Mouse (Mus musculus): ENCODE measurements around the gene Lamb1.
A peak's percentile ranks its signal among the peaks of the same experiment; 100 is the strongest.

Gene Lamb1

DNA sequence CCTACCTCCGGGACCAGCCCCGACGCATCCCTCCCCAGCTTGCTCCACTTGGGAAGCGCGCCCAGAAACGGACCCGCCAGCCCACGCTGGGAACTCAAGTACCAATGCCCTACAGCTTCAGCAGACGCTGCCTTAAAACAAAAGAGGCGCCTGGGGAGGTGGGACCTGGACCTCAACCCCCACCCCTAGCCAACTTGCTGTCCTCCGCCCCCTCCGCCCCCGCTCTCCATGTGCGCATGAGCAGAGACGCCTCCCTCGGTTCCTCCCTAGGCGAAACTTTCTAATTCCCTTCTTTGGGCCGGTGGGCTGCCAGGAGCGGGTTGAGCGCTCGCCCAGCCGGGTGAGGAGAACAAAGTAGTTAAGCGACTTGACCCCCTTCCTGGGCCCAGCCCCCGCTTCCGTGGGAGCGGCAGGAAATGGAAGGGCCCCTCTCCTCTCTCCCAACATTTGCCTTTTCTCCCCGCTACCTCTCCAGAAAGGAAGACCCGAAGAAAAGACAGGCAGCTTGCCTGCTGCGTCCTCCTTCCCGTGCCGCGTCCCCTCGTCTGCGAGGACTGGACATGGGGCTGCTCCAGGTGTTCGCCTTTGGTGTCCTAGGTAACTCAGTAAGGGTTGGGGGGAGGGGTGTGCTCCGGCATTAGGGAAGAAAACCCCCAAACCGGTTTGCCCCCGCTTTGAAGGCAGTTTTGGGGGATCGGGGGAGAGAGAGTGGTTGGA, at the start of gene Lamb1:
TSS of gene Lamb1 (plus strand) at position 230 of the 717 bp plus-strand sequence.
- peak; percentile 80 for DNase-seq (ENCODE audit: low spot score)

DNA sequence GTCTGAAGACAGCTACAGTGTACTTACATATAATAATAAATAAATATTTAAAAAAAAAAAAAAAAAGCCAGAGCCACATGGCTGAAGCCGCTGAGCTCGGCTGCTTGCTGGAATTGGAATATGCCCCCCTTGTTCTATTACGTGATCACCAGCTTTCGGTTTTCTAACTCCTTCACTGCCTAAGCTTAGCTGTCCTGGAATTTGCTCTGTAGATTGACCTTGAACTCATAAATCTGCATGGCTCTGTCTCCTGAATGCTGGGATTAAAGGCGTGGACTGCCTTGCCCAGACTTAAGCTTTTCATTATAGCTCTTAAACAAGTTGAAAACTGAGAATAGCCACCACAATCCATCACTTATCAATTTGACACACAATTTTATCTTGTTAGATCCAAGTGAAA, 47.8 kb upstream of the Lamb1 start:
- DNase-seq (ENCODE audit: low spot score): no peak

DNA sequence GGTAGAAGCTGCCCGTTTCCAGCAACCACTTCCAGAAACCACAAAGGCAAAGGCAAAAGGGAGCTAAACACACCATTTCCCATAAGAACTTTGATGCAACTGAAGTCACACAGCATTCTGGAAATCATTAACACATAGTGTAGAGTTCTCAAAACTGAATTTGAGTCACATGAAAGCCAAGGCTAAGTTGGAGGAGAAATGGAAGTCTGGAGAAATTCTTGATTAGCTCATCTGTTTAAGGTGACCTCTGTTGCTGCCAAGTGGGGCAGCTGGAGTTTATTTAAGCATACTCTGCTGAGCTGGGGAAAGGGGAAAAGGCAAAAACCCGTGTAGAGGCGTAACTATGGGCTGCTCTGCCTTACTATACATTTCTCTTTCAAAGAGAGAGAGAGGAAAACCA, 46.3 kb upstream of the Lamb1 start:
- DNase-seq (ENCODE audit: low spot score): no peak

DNA sequence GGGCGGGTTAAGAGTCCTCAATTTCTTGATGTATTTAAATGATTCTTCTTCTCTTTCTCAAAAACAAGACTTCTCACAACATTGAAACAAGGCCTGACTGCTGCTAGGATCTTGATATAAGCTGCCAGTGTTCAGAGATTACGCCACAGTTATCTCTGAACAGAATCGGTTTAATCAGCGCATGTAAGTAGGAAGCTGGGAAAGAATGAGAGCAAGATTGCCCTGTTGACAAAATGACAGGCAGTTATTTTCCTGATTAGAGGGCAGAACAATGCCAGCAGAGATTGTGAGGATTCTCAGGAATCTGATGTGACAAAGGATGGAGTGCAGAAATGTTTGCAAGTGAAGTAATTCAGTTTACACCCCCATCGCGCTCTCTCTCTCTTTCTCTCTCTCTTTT, 43.5 kb upstream of the Lamb1 start:
- no peak for DNase-seq (ENCODE audit: low spot score)

DNA sequence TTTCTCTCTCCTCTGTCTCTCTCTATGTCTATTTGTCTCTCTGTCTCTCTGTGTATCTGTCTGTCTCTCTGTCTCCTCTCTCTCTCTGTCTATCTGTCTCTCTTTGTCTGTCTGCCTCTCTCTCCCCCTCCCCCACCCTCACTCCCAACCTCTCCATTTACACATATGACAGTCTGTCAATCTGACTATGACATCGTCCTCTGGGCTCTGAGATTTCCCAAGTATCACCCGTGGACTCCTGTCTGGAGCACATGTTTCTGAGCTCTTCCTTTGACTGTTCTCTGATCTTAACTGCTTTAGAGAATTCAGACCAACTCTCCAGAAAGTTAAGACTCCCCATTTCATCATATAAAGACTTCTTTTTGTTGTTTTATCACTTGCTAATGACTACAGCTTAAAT, 42.8 kb upstream of the Lamb1 start:
- no peak for DNase-seq (ENCODE audit: low spot score)

DNA sequence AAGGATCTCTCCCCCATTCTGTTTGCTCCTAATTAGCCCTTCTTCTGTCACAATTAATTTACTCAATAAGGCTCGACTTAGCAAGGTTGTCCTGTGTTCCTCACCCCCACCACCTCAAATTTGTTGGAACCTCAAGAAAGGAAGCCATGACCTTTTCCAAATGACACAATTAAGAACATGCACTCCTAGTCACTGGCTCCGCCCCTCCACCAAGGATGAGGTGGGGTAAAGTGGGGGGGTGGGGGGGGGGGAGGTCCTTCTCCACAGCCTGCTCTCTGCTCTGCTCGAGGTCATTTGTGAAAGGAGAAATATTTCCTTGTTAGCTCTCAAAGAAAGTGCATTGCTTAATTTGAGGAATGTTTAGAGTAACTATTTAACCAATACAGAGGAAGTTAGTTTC, 42.3 kb upstream of the Lamb1 start:
- no peak for DNase-seq (ENCODE audit: low spot score)

DNA sequence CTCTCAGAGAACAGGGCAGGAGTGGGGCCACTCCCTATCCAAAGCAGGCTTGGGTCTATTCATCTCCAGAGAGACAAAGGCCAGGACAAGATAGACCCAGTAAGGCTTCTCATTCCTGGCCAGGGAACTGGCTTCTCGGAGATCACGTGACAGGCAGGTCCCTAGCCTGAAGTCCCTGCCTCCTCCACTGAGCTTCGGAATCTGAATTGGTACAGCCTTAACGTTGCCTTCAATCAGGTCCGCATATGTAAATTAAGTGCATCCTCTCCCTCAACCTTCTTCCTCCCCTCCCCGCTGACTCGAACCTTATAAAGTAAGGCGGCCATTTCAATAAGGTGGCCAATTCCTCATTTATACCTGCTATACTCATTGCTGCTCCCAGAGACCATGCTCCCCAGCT, 39.6 kb upstream of the Lamb1 start:
- DNase-seq (ENCODE audit: low spot score): no peak

DNA sequence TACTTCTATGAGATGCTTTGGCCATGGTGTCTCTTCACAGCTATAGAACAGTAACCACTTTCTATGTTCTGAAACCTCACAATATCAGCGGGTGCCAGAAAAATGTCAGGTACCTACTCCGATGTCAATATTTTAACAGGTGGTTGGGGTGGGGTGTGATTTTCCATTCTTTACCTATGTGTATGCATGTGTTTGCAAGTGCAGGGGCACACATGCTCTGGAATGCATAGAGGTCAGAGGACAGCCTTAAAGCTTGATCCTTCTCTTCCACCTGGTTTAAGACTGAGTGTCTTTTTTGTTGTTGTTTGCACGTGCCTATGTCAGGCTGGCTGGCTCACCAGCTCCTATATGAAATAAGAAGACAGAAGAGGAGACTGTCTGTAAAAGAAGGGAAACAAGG, 37.9 kb upstream of the Lamb1 start:
- no peak for DNase-seq (ENCODE audit: low spot score)

DNA sequence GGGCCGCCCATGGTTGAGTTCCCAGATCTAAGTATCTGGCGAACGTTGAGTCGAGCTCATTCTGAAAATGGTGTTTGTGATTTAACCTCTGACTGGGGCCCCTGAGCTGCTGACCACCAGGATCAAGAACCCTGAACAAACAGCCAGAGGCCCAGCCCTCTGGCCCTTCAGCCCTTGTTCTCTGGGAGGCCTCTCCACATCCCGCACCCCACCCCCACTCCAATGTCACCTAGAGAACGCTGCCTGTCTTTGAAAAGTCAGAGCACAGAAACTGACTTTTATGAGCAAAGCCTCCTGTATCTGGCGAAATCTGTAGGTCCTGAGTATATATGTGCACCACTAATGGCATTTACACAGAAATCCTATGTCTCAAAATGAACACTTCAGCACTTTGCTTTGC, 36.2 kb upstream of the Lamb1 start:
- no peak for DNase-seq (ENCODE audit: low spot score)

DNA sequence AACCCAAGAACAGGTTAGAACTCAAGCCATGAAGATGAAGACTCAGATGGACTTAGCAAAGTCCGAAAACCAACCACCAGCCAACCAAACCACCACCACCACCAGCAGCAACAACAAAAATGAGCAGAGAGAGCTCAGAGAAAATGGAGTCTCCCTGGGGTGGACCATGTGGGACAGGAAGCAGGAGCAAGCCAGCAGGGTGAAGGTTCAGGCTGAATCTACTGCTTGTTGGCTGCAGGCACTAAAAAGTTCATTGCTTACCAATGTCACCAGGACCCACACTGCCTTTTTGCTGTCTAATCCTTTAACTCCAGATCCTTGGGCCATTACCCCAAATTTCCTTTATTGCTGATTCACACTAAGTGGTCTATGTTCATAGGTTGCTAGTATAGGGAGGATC, 32.4 kb upstream of the Lamb1 start:
- no peak for DNase-seq (ENCODE audit: low spot score)

DNA sequence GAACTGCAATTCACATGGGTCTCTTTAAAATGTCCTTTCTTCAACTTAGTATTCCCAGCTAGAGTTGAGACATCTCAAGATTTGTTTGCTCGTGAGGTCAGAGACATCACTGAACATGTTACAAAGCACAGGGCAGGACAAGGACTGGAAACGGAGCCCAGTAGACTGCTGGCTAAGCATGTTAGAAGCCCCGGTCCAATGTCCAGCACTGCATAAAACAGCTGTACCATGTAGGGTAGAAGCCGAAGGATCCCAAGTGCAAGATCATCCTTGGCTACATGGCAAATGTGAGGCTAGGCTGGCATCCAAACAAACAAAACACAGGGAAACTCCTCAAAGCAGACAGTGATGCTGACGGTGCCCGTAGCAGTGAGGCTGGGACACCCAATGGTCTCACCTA, 30.0 kb upstream of the Lamb1 start:
- no peak for DNase-seq (ENCODE audit: low spot score)

DNA sequence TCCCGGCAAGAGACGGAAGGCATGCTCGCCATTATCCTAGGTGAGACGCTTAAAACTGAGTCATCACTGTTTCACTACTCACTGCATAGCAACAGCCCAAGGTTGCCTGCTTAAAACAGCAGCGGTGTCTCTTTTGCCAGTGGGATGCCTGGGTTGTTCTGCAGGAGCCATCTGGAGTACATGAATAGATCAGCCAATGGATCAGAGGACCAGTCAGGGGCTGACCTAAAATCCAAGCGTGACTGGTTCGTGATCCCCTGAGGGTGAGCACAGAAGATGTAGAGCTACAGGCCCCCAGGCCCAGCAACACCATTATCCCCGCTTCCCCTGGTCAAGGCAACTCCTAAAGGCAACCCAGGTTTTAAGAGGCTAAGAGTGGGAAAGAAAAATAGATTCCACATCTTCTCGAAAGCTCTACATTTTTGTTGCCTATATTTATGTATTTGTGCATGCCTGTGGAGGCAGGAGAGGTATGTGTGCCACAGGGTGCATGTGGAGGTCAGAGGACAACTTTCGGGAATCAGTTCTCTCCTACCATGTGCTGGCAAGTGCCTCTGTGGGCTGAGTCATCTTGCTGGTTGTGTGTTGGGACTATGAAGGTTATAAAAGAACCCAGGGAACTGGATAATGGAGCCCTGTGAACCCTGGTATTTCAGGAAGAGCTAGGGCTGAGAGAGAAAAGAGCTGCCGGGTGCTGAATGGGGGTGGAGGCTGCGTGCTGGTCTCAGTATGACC, 28.0 kb upstream of the Lamb1 start:
- no peak for DNase-seq (ENCODE audit: low spot score)

DNA sequence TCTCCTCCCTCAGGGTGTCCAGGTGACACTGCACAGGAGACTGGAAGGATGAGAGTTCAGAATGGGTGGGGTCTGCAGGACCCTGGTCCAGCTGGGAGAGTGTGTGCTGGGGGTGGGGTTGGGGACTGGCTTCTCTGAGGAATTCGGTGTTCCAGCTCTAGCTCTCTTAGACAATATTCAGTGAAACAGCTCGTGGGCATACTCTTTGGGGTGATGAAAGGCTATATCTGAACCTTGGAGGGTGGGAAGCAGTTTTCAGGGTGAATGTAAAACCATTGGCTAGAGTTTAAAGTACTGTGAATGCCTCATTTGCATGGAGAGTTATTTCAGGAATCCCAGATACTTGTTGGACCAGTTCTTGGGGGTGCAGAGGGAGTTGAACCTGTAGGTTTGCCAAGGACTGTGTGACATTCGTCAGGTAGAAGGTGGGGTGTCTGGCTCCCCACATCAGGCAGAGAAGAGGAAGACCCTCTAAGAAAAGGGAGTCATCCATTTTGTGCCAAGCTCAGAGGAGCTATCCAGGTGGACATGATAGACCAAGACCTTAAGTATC, 25.9 kb upstream of the Lamb1 start:
- DNase-seq (ENCODE audit: low spot score): no peak

DNA sequence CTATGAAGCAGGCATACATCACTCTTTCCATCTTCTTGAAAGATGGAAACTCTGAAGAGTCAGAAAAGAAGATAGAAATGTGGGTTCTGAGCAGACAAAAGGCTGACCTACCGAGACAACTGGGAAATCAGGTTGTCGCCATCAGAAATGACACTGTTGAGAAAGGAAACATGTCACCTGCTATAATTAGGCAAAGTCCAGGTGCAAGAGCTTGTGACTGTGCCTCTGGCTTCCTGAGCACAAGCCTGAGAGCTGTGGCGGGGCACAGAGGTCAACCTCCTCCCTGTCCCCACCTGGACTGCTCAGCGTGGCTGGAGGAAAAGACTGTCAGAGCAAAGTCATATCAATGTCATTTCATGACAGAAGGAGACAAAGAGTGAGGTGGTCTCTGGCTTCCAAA, 25.2 kb upstream of the Lamb1 start:
- DNase-seq (ENCODE audit: low spot score): no peak

DNA sequence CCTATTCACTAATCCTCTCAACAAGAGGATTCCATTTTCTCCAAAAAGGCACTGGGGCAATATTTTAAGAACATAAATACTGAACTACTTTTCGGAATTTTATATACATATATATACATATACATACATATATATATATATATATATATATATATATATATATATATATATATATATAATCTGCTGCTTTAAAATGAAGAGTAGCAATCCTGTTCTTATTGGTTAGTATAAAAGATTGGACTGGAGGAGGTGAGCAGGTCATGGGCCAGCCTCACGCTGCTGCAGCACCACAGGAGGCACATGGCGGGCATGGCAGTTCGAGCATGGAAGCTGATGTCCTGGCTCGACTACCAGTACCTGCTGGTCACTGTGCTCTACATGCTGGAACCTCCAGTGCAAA, 24.6 kb upstream of the Lamb1 start, which contains the start of gene Gm6993:
TSS of gene Gm6993 (plus strand) at position 301 of the 400 bp plus-strand sequence.
- DNase-seq (ENCODE audit: low spot score): no peak

DNA sequence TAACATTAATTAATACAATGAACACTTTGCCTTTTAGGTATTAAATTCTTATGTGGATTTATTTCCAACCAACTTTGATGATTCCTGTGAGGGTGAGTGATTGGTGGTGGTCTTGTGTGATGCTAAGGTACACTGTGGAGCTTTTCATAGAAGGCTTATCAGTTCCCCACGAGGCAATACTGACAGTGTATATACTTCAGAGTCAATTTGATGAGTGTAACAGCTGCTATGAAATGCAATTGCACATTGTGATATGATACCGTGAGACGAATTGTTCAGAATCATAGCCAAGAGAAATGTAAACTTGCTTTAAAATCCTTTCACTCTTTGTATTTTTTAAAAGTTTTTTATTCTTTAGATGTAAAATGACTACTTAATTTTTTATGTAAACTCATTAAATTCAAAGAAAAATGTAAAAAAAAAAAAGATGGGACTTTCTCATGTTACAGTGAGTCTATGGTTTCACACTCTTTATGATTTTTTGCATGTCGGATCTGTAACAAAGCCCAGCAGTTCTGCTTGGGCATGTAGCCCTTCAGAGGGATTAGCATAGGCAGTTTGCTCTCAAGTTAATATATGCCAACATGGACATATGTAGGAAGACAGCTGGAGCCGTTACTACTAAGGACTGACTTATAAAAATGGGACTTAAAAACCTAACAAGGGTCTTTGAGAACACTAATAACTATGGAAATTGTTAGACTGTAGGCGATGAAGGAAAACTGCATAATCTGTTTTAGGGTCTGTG, 23.3 kb upstream of the Lamb1 start:
- DNase-seq (ENCODE audit: low spot score): no peak

DNA sequence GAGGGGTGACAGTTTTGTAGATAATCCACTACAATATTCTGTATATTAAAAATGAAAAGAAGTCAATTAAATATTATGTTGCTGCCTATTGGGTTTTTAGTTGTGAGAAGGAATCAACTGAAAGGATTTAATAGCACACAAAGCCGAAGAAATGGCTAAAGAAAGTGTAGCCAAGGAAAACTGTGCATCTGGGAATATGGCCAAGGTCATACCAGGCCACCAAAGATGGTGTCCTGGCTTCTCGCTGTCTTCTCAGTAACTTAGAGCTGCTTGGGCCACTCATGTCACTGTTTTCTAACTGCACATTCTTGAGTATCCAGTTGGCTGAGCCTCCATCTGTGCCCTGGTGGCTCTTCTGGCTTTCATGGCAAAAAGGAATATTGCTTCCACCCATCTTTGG, 21.0 kb upstream of the Lamb1 start:
- no peak for DNase-seq (ENCODE audit: low spot score)

DNA sequence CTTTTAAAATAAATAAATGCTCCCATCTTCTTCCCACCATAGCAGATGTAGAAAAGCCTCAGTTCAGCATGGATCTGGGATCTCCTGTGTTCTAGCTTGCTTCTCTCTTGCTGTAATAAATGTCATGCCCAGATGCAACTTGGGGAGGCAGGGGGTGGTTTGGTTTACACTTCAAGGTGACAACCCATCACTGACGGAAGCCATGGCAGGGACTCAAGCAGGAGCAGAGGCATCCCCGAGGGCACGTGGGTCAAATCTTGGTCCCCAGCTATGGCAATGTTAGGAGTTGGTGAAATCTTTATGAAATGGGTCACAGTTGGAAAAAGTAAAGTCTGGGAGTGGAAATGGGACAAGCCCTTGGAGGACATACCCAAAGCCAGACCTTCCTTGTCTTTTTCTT, 20.3 kb upstream of the Lamb1 start:
- no peak for DNase-seq (ENCODE audit: low spot score)

DNA sequence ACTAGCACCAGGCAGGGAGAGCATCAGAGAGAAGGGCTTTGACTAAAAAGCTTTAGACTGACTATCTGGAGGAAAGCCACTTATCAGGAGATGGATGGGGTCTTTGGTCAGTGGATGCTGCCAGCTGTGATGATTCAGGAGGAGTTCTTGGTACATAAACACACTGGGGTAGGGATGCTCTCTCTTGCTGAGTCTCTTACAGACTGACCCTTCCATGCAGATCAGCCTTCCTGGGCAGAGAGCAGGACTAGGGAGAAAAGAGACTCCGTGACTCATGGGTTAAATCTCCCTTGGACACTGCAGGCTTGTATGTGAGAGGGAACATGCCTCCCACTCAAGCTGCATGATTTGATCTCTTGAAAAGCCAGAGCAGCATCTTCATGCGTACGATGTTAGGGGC, 18.9 kb upstream of the Lamb1 start:
- DNase-seq (ENCODE audit: low spot score): no peak

DNA sequence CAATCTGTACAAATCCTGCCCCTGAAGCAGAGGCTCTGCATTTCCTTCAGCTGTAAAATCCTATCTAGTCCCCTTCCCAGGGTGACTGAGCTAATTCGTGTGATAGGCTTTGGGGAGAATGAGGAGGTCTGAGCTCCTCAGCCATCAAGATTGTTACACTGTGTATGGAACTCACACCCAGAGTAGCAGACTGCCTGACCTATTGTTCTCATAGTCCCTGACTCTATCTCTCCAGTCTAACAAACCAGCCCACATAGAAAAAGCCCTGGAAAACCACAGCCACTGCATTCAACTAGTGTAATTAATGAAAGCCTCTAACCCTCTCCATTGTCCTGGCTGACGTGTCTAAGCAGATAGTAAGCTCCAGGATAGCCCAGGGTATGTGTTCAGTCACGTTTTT, 18.4 kb upstream of the Lamb1 start:
- DNase-seq (ENCODE audit: low spot score): peak; percentile 23

DNA sequence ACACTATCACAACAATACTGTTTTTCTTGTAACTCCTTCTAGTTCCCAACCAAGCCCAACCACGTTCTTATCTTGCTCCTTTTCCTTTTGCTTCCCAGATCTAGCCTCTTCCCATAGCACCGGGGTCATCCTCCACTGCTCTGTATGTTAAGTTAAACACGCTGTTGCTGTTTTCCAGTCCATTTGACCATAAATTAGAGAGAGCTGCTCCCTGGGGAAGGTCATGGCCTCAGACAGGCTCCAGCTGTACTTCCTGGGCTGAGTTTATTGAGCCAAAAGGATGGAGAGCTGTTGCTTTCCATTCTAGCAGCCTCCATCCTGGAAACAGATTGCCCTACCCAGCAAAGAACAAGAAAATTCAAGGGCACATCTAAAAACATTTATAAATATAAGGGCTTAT, 16.9 kb upstream of the Lamb1 start:
- no peak for DNase-seq (ENCODE audit: low spot score)

DNA sequence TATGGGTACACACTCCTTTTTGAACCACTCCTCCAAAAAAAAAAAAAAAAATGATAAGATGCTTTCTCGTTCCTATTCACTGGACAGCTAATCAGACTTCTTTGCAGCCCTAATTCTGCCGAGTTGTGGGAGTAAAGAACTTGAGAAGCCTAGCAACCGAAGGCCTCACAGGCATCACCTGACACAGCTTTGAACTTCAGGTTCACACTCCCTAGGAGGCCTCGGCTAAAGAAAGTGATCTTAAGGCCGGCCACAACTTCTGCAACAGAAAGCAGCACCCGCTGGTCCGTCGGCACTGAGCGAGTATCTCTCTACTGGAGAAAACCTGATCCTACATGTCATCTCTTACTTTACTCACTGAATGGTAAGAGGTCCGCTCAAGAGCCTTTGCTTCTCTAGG, 16.4 kb upstream of the Lamb1 start:
- no peak for DNase-seq (ENCODE audit: low spot score)

DNA sequence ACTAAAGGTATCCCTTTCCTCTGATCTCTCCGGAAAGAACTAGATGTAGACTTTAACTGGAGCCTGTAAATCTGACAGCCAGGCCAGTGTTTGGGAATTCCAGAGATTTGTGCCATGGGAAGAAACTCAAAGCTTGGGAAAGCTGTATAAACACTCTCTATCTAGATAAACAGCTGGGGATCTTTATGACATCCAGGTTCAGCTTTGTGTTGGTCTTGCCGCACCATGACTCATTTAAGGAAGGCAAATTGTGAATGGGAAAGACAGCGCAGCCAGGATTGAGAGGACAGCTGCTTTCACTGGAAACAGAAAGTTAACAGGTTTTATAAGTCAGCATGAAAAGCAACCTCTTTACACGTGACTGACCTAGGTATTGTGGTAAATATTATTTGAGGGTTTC, 12.8 kb upstream of the Lamb1 start:
- DNase-seq (ENCODE audit: low spot score): no peak

All from testis, postnatal 14 days (tissue).